Mouse (Mus musculus) induced T-regulatory cell, adult 2 months (primary cell): ENCODE data around the gene Acot9.

Experiments
- DNase-seq: peaks from one replicate; pipeline ENCODE4 v3.0.0-alpha.2; 2012; ENCODE audit warnings: low read depth

Gene Acot9

GRCm38 (mm10) chrX:155262235-155262914 lies at the start of gene Acot9:
Acot9 (plus strand) TSS chrX:155262443.
- peak; percentile 92 for DNase-seq

GRCm38 (mm10) chrX:155214291-155215136 lies 47.7 kb upstream of the Acot9 start:
- DNase-seq: peak; percentile 9

- peak; percentile 68 for DNase-seq
These were observed 46.6 kb upstream of the Acot9 start for GRCm38 (mm10) chrX:155215501-155216248.

- DNase-seq: peak; percentile 93
These were observed 46.0 kb upstream of the Acot9 start, which contains the start of gene Sat1 for GRCm38 (mm10) chrX:155216271-155216670. Sat1 (minus strand) TSS chrX:155216449.

- peak; percentile 23 for DNase-seq
These were observed 44.0 kb upstream of the Acot9 start for GRCm38 (mm10) chrX:155218277-155218676.

GRCm38 (mm10) chrX:155256856-155257255 lies 5.4 kb upstream of the Acot9 start:
- DNase-seq: no peak

- no peak for DNase-seq
These were observed 641 bp downstream of the Acot9 start for GRCm38 (mm10) chrX:155262915-155263252.

GRCm38 (mm10) chrX:155278483-155278882 lies 16.2 kb downstream of the Acot9 start:
- DNase-seq: peak; percentile 29

- no peak for DNase-seq
These were observed 18.3 kb downstream of the Acot9 start for GRCm38 (mm10) chrX:155280427-155281044.

GRCm38 (mm10) chrX:155306390-155306789 lies 44.1 kb downstream of the Acot9 start:
- peak; percentile 21 for DNase-seq

- peak; percentile 71 for DNase-seq
These were observed 55.8 kb downstream of the Acot9 start for GRCm38 (mm10) chrX:155318005-155318404.

GRCm38 (mm10) chrX:155337567-155337904 lies 75.3 kb downstream of the Acot9 start:
- no peak for DNase-seq

- DNase-seq: peak; percentile 81
These were observed 75.9 kb downstream of the Acot9 start for GRCm38 (mm10) chrX:155337905-155338721.

GRCm38 (mm10) chrX:155340654-155341053 lies 78.4 kb downstream of the Acot9 start, which contains the start of gene Prdx4:
Prdx4 (minus strand) TSS chrX:155340754.
- no peak for DNase-seq

GRCm38 (mm10) chrX:155346249-155346648 lies 84.0 kb downstream of the Acot9 start:
- DNase-seq: no peak
